Mouse (Mus musculus) stomach, postnatal 0 days (tissue): ENCODE data around the gene Ctsw.

Source experiments
- CTCF ChIP-seq: IDR thresholded peaks from 2 replicates; pipeline ENCODE4 v1.5.1; 2016; ENCODE audit warnings: antibody characterized with exemption, low read depth, mild to moderate bottlenecking, moderate library complexity
- EP300 ChIP-seq: optimal IDR thresholded peaks from 2 replicates; pipeline ENCODE3; 2016; ENCODE audit warnings: antibody characterized with exemption

- TF ChIP-seq CTCF (peak; percentile 56), EP300 (no peak)
These were observed 42.0 kb upstream of the Ctsw start, which contains the start of gene Snx32 for GRCm38 (mm10) chr19:5510031-5511026.
